14 mouse cellular contexts compared by ENCODE assay signal in genomic region chr6:97434753-97435152, GRCm38 (mm10).
"Had no signal": no experiment of that assay in that cellular context is flagged by ENCODE, and none has a peak within 500 bp of the region (broad histone marks: within the 10 kb centered on the region; RNA-seq: fewer than 3 reads in every experiment).

No protein-coding gene starts in this region.

- H3K4me3 ChIP-seq: limb, embryonic 13.5 days; midbrain, embryonic 12.5 days; neural tube, embryonic 13.5 days had no signal

- DNase-seq: kidney, adult 11 months; kidney, adult 9 months; kidney, postnatal 36 days; lung, adult 18-20 months; retina, postnatal 1 day; right cerebral cortex, postnatal 4 days; spleen, adult 18-20 months; thymus, adult 2 months; thymus, postnatal 36 days had no signal

- H3K27me3 ChIP-seq: limb, embryonic 13.5 days; midbrain, embryonic 12.5 days; neural tube, embryonic 13.5 days had no signal

- H3K27ac ChIP-seq: kidney, postnatal 0 days; limb, embryonic 13.5 days; liver, embryonic 14.5 days; midbrain, embryonic 12.5 days; neural tube, embryonic 13.5 days had no signal
